Mouse (Mus musculus) T-helper 1 cell (primary cell): ENCODE results near the gene Tek.

Source experiments
- in situ Hi-C: fragments of 300-600 bp; cut with MboI, MseI; formaldehyde crosslinking; loops from one replicate; pipeline ENCODE4 v1.15.1; 2025; ENCODE audit warnings: high pct_unique_total_duplicates

Tek gene

DNA sequence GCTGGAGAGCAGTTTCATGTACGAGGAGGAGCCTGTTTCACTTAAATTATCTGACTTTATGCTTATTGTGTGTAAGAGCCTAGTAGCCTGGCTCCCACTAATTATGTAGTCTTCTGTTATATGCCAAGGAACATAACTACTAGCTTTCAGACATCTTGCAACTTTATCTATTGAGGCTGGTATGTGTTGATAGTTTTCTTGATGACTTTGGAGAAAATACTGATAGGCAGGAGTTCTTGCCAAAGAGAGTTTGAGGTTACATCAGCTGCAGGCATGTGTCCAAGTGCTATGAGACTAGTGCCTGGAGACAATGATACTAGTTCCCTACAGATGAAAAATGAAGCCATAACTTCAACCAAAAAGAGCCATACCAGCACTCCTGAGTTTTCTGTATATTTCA lies 64.1 kb downstream of the Tek start:
- in situ Hi-C loops, result no loop called here

GRCm38 (mm10) chr4:94810616-94811015 lies 71.5 kb downstream of the Tek start:
- in situ Hi-C loops, result no loop called here

GRCm38 (mm10) chr4:94826891-94827290 lies 87.8 kb downstream of the Tek start:
- in situ Hi-C loops, result no loop called here

DNA sequence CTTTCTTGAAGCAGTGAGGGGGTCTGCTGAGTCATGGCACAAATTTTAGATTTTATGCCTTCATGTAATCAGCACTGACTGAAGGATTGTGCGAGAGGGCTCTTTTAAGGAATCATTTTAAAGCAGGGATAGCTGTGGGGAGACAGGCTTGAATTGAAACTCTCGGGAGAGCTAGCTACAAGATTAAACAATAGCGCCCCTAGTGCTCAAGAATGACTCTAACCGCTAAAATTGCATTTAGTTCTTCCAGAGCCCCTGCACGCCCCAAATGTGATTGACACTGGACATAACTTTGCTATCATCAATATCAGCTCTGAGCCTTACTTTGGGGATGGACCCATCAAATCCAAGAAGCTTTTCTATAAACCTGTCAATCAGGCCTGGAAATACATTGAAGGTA lies 88.3 kb downstream of the Tek start:
- in situ Hi-C loops, result no loop called here

DNA sequence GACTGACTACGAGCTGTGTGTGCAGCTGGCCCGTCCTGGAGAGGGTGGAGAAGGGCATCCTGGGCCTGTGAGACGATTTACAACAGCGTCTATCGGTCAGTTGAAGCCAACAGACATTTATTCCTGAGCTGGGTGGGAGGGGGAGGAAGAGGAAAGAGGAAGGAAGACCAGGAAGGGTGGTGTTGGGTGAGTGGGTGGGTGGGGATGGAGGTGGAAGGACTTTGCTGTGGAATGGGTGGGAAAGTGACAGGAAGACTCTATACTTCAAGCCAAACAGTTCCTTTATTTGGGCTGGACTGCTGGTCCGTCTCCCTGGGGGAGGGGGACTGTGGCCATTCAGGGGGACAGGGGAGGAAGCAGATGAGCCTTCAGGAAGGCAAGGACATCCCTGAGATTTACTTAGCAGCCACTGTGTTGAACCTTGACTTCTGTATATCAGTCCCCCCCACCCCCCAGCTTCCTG lies 90.9 kb downstream of the Tek start:
- in situ Hi-C loops, result no loop called here

DNA sequence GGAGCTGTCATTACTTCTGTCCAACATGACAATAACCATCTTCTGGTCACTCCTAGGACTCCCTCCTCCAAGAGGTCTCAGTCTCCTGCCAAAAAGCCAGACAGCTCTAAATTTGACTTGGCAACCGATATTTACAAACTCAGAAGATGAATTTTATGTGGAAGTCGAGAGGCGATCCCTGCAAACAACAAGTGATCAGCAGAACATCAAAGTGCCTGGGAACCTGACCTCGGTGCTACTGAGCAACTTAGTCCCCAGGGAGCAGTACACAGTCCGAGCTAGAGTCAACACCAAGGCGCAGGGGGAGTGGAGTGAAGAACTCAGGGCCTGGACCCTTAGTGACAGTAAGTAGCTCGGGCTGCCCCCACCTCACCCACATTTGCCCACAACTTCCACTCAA lies 98.0 kb downstream of the Tek start:
- in situ Hi-C loops, result loop anchor here (5.0 kb wide), 1 partner anchor 85 kb away; no protein-coding TSS in a partner anchor

DNA sequence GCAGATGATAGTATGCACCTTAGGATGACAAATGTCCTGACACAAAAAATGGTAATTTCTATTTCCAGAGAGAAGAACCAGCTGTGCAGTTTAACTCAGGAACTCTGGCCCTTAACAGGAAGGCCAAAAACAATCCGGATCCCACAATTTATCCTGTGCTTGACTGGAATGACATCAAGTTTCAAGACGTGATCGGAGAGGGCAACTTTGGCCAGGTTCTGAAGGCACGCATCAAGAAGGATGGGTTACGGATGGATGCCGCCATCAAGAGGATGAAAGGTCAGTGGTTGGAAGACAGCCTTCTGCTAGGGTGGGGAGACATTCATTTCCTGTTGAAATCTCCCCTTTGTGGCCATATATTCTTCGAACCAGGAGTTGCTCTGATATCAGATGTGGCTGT lies 114.2 kb downstream of the Tek start:
- in situ Hi-C loops, result no loop called here

- in situ Hi-C loops, result no loop called here
These were observed 115.2 kb downstream of the Tek start for GRCm38 (mm10) chr4:94854270-94854669.

DNA sequence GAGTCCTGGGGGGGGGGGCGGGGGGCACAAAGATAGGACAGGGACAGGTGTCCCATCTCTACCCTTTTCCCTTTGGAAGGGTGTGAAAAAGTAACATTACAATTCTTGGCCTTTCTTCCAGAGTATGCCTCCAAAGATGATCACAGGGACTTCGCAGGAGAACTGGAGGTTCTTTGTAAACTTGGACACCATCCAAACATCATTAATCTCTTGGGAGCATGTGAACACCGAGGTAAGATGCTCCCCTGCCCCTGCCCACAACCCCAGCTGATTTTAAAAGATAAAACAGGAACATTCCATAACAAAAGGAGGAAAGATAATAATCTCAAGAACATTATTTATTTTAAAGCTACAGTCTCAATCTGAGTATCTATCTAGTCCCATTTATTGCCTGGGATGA lies 116.1 kb downstream of the Tek start:
- in situ Hi-C loops, result no loop called here

DNA sequence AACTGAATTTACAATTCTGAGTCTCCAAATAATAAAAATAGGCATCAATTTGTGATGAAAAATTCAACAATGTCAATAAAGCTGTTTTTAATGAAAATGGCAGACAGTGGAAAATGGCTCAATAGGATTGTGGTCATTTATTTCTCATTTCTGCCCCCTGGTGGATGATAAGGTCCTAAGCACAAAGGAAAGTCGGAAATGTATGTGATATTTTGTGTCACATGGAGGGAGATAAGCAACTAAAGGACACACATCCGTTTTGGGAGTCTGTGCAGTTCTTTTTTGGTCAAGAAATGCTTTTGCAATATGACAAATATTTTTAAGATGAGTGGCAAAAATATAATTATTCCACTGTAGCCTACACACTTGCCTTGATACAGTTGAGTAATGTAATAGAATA lies 161.7 kb downstream of the Tek start:
- in situ Hi-C loops, result no loop called here

DNA sequence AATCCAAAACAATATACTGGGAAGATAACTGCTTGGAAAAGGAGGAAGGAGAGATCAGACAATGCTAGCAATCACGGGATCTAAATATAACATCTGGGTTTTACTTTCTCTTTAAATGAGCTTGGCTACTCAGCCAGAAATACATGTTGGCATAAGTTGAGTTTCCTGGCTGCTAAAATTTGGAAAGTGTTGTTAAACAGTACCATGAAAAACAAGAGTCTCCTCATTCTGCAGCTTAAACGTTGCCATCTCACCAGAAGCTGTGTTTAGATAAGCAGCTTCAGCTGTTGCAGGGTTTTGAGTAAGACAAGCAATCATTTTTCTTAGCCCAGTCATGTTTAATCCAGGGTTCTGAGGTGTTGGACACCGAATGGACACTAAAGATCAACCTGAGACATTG lies 162.7 kb downstream of the Tek start:
- in situ Hi-C loops, result no loop called here
